Mouse (Mus musculus): ENCODE data around the gene Myb.

DNA sequence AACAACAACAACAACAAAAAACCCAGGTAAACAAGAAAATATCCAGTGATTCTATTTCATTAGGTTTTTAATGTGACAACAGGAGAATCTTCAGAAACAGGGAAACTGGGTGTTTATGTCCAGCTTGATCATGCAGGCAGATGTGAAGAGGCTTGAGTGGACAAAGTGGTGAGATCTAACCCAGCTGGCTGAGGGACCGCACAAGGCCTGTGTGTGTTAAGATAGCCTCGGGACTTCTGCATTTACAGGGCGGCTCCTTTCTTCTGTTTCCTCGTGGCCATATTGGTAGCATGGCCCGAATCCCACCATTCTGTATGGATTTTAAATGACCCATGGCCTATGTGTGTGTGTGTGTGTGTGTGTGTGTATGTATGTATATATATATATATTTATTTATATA is 52.6 kb downstream of the Myb start:
- TF ChIP-seq CTCF (IDR thresholded peaks at IDR 0.05; ENCODE audit: low read depth) (no peak), EP300 (IDR thresholded peaks at IDR 0.05; ENCODE audit: low read depth) (no peak)
